Mouse (Mus musculus): ENCODE data around the gene 4931422A03Rik.

DNA sequence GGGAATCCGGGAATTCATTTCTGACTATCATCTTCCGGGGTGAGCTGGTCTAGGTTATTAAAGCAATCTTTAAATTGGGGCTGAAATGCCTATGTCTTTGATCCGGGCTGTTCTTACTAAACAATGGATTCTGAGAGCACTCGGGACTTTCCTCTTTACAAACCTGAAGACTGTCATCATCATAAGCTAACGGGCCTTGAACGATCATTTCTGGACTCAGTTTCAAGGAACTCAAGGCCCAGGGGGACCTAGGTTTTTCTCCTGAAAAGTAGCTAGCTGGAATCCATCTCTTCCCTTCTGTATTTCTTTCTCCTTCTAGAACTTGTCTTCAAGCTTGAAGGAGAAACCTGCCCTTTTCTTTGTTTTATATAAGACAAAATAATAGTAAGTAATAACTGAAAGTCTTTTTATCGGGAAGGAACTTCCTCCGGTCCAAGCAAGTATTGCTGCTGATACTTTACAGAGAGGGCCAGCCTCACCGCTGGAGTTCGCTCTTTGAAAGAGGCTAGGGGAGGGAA is 59.2 kb downstream of the 4931422A03Rik start:
- TF ChIP-seq POLR2A (IDR thresholded peaks at IDR 0.05; ENCODE audit: low read depth, low read length) (no peak), CTCF (IDR thresholded peaks at IDR 0.05; ENCODE audit: borderline replicate concordance, insufficient read depth, low read length) (no peak)
